Mouse (Mus musculus): Measurements from ENCODE around the gene Timm13. TPM values are rescaled to one million over a fixed set of nuclear protein-coding genes. Genes with fewer than 3 reads are reported as not detected.

The Timm13 gene
- polyA plus RNA-seq, 1 experiment from 2014 or later = 338 TPM

DNA sequence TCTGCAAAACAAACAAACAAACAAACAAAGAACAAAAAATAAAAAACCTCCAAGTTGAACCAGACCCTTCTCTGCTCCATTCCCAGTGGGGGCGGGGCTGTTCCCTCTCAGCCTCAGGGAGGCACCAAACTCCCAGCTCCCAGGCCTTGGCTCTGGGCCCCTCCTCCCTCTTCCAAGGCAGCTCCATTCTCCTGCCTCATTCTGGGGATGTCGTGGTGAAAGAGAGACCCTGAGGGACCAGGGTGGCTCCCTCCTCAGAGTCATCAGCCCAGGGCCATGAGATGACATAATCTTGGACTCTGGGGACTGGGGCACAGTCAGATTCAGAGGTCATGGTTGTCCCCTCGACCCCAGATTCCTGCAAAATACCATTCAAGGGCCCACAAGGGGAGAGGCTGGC, 24.2 kb downstream of the Timm13 start:
- H3K4me1 ChIP-seq (ENCODE audit: control insufficient read depth in 2 of 2, insufficient read depth in 2 of 2, low read length in 2 of 2) = peaks cover 7 to 8% of the 10 kb centered on the region in 2 experiments
- ATAC-seq (ENCODE audit: insufficient number of reproducible peaks, insufficient read depth, low FRiP score, low read depth) = peak; percentile 19; the same call in 1 of the 2 replicates
- H3K9ac ChIP-seq (ENCODE audit: low read length) = no peak overlapping the region
- no peaks in the 10 kb centered on the region; the same call in 1 of the 2 replicates for H3K27me3 ChIP-seq (ENCODE audit: control insufficient read depth, insufficient read depth, low read length)
- no peak overlapping the region for H3K4me2 ChIP-seq (ENCODE audit: low read length)
- H3K9me3 ChIP-seq (ENCODE audit: control insufficient read depth, low read length) = no peaks in the 10 kb centered on the region
- WGBS = 30% methylated on average over 3 of the region's 3 CpGs
- no peaks in the 10 kb centered on the region for H3K36me3 ChIP-seq (ENCODE audit: control insufficient read depth, insufficient read depth, low read length)
- H3K4me3 ChIP-seq (ENCODE audit: control insufficient read depth in 1 of 2, insufficient read depth in 1 of 2, low read depth in 1 of 2, low read length in 2 of 2) = no peak overlapping the region
- H3K27ac ChIP-seq (replicated peaks in 1 of 2; ENCODE audit: control insufficient read depth in 1 of 2, insufficient read depth in 1 of 2, low read depth in 2 of 2, low read length in 2 of 2) = no peak overlapping the region

DNA sequence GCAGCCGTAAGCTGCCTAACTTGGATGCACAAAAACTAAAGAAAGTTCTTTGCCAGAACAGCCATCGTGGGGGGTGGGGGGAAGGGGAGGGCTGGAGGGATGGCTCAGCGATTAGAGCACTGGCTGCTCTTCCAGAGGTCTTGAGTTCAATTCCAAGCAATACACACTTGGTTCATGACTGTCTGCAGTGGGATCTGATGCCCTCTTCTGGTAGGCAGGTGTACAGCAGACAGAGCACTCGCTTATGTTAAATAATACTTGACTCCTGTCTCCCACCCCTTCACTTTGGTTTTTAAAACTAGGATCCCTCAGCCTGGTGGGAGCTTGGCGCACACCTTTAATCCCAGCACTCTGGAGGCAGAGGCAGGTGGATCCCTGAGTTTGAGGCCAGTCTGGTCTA, 24.7 kb downstream of the Timm13 start:
- Histone ChIP-seq H3K9ac (ENCODE audit: low read length) (no peak overlapping the region), H3K4me2 (ENCODE audit: low read length) (no peak overlapping the region), H3K27me3 (ENCODE audit: control insufficient read depth, insufficient read depth, low read length) (no peaks in the 10 kb centered on the region; the same call in 1 of the 2 replicates)

DNA sequence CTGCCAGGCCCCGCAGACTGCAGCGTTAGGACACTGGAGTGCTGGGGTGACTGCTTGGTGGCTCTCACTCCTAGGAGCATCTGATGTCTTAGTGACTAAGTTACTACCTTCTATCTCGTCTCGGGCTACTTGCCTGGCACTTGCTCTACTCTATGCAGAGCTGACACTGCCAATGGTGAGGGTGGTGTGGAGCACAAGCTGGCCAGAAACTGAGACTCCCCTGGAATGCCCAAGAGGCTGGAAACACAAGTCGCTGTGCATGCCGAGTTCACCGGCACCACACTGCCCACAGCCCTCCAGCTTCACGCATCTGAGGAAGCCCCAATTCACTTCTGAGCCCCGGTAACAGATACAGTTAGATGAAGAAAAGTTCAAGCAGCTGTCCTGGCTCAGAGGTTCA, 26.7 kb downstream of the Timm13 start:
- Histone ChIP-seq H3K4me2 (ENCODE audit: low read length) (no peak overlapping the region), H3K27me3 (ENCODE audit: control insufficient read depth, insufficient read depth, low read length) (no peaks in the 10 kb centered on the region; the same call in 1 of the 2 replicates), H3K36me3 (ENCODE audit: control insufficient read depth, insufficient read depth, low read length) (no peaks in the 10 kb centered on the region), H3K9ac (ENCODE audit: low read length) (no peak overlapping the region), H3K9me3 (ENCODE audit: control insufficient read depth, low read length) (no peaks in the 10 kb centered on the region), H3K27ac (replicated peaks in 1 of 2; ENCODE audit: control insufficient read depth in 1 of 2, insufficient read depth in 1 of 2, low read depth in 2 of 2, low read length in 2 of 2) (no peak overlapping the region), H3K4me3 (ENCODE audit: control insufficient read depth in 1 of 2, insufficient read depth in 1 of 2, low read depth in 1 of 2, low read length in 2 of 2) (no peak overlapping the region), H3K4me1 (ENCODE audit: control insufficient read depth in 2 of 2, insufficient read depth in 2 of 2, low read length in 2 of 2) (peaks cover 7 to 8% of the 10 kb centered on the region in 2 experiments)
- ATAC-seq (ENCODE audit: insufficient number of reproducible peaks, insufficient read depth, low FRiP score, low read depth) = no peak
- 77% methylated on average over 9 of the region's 9 CpGs for WGBS

More for the DNA sequence above, 24.7 kb downstream of the Timm13 start:
- no peak for ATAC-seq (ENCODE audit: insufficient number of reproducible peaks, insufficient read depth, low FRiP score, low read depth)
- no peaks in the 10 kb centered on the region for H3K36me3 ChIP-seq (ENCODE audit: control insufficient read depth, insufficient read depth, low read length)
- 30% methylated on average over 5 of the region's 5 CpGs for WGBS
- H3K9me3 ChIP-seq (ENCODE audit: control insufficient read depth, low read length) = no peaks in the 10 kb centered on the region
- no peak overlapping the region for H3K27ac ChIP-seq (replicated peaks in 1 of 2; ENCODE audit: control insufficient read depth in 1 of 2, insufficient read depth in 1 of 2, low read depth in 2 of 2, low read length in 2 of 2)
- no peak overlapping the region for H3K4me3 ChIP-seq (ENCODE audit: control insufficient read depth in 1 of 2, insufficient read depth in 1 of 2, low read depth in 1 of 2, low read length in 2 of 2)
- H3K4me1 ChIP-seq (ENCODE audit: control insufficient read depth in 2 of 2, insufficient read depth in 2 of 2, low read length in 2 of 2) = peaks cover 7 to 8% of the 10 kb centered on the region in 2 experiments

DNA sequence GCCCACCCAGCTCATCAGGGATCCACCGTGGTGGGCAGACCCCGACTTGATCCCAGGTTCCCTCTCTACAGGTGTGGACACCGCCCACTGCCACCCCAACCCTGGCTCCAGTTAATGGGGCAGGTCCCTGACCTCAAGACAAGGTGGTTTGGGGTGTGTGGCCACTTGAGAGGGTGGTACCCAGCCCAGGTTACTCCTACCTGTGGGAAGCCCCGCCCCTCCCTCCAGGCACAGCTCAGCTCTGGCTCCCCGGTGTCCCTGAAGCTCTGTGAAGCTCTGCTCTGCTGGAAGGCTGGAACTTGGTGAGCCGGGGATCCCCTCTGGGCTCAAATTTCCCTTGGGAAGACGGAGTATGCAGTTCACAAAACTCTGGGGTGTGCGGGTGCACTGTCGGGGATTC, 29.2 kb downstream of the Timm13 start, which contains the start of gene Tmprss9:
TSS of gene Tmprss9 (plus strand) at position 268 of the 400 bp plus-strand sequence.
- no peaks in the 10 kb centered on the region; the same call in 1 of the 2 replicates for H3K27me3 ChIP-seq (ENCODE audit: control insufficient read depth, insufficient read depth, low read length)
- no peak for ATAC-seq (ENCODE audit: insufficient number of reproducible peaks, insufficient read depth, low FRiP score, low read depth)
- 20% methylated on average over 9 of the region's 9 CpGs for WGBS
- H3K4me1 ChIP-seq (ENCODE audit: control insufficient read depth in 2 of 2, insufficient read depth in 2 of 2, low read length in 2 of 2) = peaks cover under 1 to 1% of the 10 kb centered on the region in 2 experiments
- no peaks in the 10 kb centered on the region for H3K9me3 ChIP-seq (ENCODE audit: control insufficient read depth, low read length)
- no peak within 1 kb of the TSS for H3K9ac ChIP-seq (ENCODE audit: low read length)
- no peak within 1 kb of the TSS for H3K4me3 ChIP-seq (ENCODE audit: control insufficient read depth in 1 of 2, insufficient read depth in 1 of 2, low read depth in 1 of 2, low read length in 2 of 2)
- H3K36me3 ChIP-seq (ENCODE audit: control insufficient read depth, insufficient read depth, low read length) = peaks cover 14% of the 10 kb centered on the region
- H3K4me2 ChIP-seq (ENCODE audit: low read length) = no peak within 1 kb of the TSS
- H3K27ac ChIP-seq (replicated peaks in 1 of 2; ENCODE audit: control insufficient read depth in 1 of 2, insufficient read depth in 1 of 2, low read depth in 2 of 2, low read length in 2 of 2) = no peak within 1 kb of the TSS

DNA sequence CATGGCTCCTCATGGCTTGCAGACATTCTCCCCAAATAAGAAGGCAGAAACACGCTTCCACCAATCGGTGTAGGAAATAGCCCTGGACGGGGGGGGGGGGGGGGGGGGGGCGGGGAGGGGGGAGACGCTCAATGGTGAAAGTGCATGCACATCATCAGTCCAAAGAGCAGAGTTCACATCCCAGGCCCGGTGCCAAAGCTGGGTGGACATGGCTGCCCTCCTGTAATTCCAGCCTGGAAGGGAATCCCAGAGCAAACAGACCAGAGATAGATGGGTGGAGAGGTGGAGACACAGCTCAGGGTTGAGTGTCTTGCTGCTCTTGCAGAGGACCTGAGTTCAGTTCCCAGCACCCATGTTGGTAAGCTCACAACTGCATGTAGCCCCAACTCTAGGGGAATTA, 29.8 kb downstream of the Timm13 start:
- H3K27ac ChIP-seq (replicated peaks in 1 of 2; ENCODE audit: control insufficient read depth in 1 of 2, insufficient read depth in 1 of 2, low read depth in 2 of 2, low read length in 2 of 2) = no peak overlapping the region
- H3K9ac ChIP-seq (ENCODE audit: low read length) = no peak overlapping the region
- H3K36me3 ChIP-seq (ENCODE audit: control insufficient read depth, insufficient read depth, low read length) = peaks cover 20% of the 10 kb centered on the region
- H3K9me3 ChIP-seq (ENCODE audit: control insufficient read depth, low read length) = no peaks in the 10 kb centered on the region
- H3K4me3 ChIP-seq (ENCODE audit: control insufficient read depth in 1 of 2, insufficient read depth in 1 of 2, low read depth in 1 of 2, low read length in 2 of 2) = no peak overlapping the region
- no peak for ATAC-seq (ENCODE audit: insufficient number of reproducible peaks, insufficient read depth, low FRiP score, low read depth)
- 93% methylated on average over 2 of the region's 6 CpGs for WGBS
- no peaks in the 10 kb centered on the region; the same call in 1 of the 2 replicates for H3K27me3 ChIP-seq (ENCODE audit: control insufficient read depth, insufficient read depth, low read length)
- no peak overlapping the region for H3K4me2 ChIP-seq (ENCODE audit: low read length)
- no peaks in the 10 kb centered on the region for H3K4me1 ChIP-seq (ENCODE audit: control insufficient read depth in 2 of 2, insufficient read depth in 2 of 2, low read length in 2 of 2)

DNA sequence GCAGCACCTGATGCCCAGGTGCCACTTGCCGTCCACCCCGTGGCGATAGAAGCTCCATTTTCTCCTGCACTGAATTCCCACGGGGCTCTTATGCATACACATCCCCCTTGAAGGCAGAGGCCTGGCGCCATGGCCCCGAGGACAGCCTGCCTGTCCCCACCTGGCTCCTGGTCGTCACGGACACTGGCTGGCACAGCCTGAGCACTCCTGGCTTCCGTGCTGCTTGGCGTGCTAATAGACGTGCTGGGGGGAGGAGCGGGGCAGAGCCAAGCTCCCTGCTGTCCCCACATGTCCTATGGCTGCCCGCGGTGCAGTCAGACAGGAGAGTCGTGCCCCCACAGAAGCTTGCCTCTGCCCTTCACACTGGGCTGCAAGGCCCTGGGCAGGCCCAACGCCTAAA, 36.3 kb downstream of the Timm13 start:
- ATAC-seq (ENCODE audit: insufficient number of reproducible peaks, insufficient read depth, low FRiP score, low read depth) = no peak
- H3K9ac ChIP-seq (ENCODE audit: low read length) = no peak overlapping the region
- H3K4me2 ChIP-seq (ENCODE audit: low read length) = no peak overlapping the region
- 90% methylated on average over 15 of the region's 16 CpGs for WGBS
- no peaks in the 10 kb centered on the region for H3K4me1 ChIP-seq (ENCODE audit: control insufficient read depth in 2 of 2, insufficient read depth in 2 of 2, low read length in 2 of 2)
- no peak overlapping the region for H3K27ac ChIP-seq (replicated peaks in 1 of 2; ENCODE audit: control insufficient read depth in 1 of 2, insufficient read depth in 1 of 2, low read depth in 2 of 2, low read length in 2 of 2)
- H3K4me3 ChIP-seq (ENCODE audit: control insufficient read depth in 1 of 2, insufficient read depth in 1 of 2, low read depth in 1 of 2, low read length in 2 of 2) = no peak overlapping the region
- peaks cover 66% of the 10 kb centered on the region for H3K36me3 ChIP-seq (ENCODE audit: control insufficient read depth, insufficient read depth, low read length)
- no peaks in the 10 kb centered on the region for H3K27me3 ChIP-seq (ENCODE audit: control insufficient read depth, insufficient read depth, low read length)
- no peaks in the 10 kb centered on the region for H3K9me3 ChIP-seq (ENCODE audit: control insufficient read depth, low read length)

DNA sequence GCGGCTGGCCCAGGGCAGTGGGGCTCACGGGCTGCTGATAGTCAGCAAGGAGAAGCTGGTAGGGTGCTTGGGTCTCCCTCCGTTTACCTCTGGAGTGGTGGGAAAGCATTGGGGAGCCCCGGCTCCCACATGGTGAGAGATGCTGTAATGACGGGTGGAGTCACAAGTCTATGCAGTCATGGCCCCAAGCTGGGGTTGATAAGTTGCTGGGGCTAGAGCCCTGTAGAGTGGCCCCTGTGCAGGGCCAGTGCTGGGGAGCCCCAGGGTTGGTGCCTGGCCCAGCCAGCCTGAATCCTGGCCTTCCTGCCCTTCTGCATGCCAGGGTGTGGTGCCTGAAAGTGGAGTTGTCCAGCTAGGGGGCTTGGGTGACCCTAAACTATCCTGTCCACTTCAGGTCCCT, 38.5 kb downstream of the Timm13 start:
- H3K4me3 ChIP-seq (ENCODE audit: control insufficient read depth in 1 of 2, insufficient read depth in 1 of 2, low read depth in 1 of 2, low read length in 2 of 2) = no peak overlapping the region
- H3K9ac ChIP-seq (ENCODE audit: low read length) = no peak overlapping the region
- no peak for ATAC-seq (ENCODE audit: insufficient number of reproducible peaks, insufficient read depth, low FRiP score, low read depth)
- 86% methylated on average over 5 of the region's 5 CpGs for WGBS
- no peaks in the 10 kb centered on the region for H3K27me3 ChIP-seq (ENCODE audit: control insufficient read depth, insufficient read depth, low read length)
- H3K27ac ChIP-seq (replicated peaks in 1 of 2; ENCODE audit: control insufficient read depth in 1 of 2, insufficient read depth in 1 of 2, low read depth in 2 of 2, low read length in 2 of 2) = no peak overlapping the region
- H3K36me3 ChIP-seq (ENCODE audit: control insufficient read depth, insufficient read depth, low read length) = peaks cover 59% of the 10 kb centered on the region
- H3K4me2 ChIP-seq (ENCODE audit: low read length) = no peak overlapping the region
- H3K9me3 ChIP-seq (ENCODE audit: control insufficient read depth, low read length) = no peaks in the 10 kb centered on the region
- H3K4me1 ChIP-seq (ENCODE audit: control insufficient read depth in 2 of 2, insufficient read depth in 2 of 2, low read length in 2 of 2) = no peaks in the 10 kb centered on the region

DNA sequence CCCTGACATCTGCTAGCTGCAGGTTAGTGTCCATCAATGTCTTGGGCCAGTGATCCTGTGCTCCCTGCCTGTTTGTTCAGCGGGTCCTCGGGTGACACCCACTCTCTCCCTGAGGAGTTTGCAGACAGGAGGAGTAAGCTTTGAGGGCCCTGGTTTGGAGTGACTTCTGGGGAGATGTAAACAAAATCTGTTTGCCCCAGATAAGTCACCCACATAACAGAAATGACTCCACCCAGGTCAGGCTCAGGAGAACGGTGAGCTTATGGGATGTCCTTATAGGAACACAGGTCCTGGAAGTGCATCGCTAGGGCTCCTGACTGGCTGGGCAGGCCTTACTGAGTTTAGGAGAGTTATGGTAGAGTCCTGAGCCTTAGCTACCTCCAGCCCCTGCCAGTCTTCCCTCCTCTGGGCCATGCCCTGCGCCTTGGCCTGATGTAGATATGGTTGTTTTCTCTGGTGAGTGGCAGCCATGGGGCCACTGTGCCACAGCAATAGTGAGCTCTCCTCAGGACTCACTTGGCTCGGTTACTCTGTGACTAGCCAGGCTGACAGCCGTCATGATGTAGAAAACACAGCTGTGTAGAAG, 42.3 kb downstream of the Timm13 start:
- Histone ChIP-seq H3K4me1 (ENCODE audit: control insufficient read depth in 2 of 2, insufficient read depth in 2 of 2, low read length in 2 of 2) (peaks cover 10 to 23% of the 10 kb centered on the region in 2 experiments), H3K4me2 (ENCODE audit: low read length) (no peak overlapping the region), H3K4me3 (ENCODE audit: control insufficient read depth in 1 of 2, insufficient read depth in 1 of 2, low read depth in 1 of 2, low read length in 2 of 2) (no peak overlapping the region), H3K9me3 (ENCODE audit: control insufficient read depth, low read length) (no peaks in the 10 kb centered on the region), H3K27me3 (ENCODE audit: control insufficient read depth, insufficient read depth, low read length) (no peaks in the 10 kb centered on the region), H3K9ac (ENCODE audit: low read length) (no peak overlapping the region; the same call in 1 of the 2 replicates), H3K27ac (replicated peaks in 1 of 2; ENCODE audit: control insufficient read depth in 1 of 2, insufficient read depth in 1 of 2, low read depth in 2 of 2, low read length in 2 of 2) (no peak overlapping the region), H3K36me3 (ENCODE audit: control insufficient read depth, insufficient read depth, low read length) (peaks cover 28% of the 10 kb centered on the region)
- 77% methylated on average over 7 of the region's 7 CpGs for WGBS
- ATAC-seq (ENCODE audit: insufficient number of reproducible peaks, insufficient read depth, low FRiP score, low read depth) = no peak
